Mouse (Mus musculus) kidney, adult 2 months (tissue): Measurements from ENCODE around the gene Mafg.

Experiments
- CTCF ChIP-seq: fragments of 200-500 bp; conservative IDR thresholded peaks from 2 replicates; pipeline ENCODE4 v1.5.1; 2011; ENCODE audit warnings: low read depth, mild to moderate bottlenecking, control low read depth, low read length, moderate library complexity, mixed read lengths; ENCODE audit not compliant: insufficient read depth, insufficient read length
- POLR2A ChIP-seq: fragments of 200-500 bp; IDR thresholded peaks from one replicate; pipeline ENCODE4 v1.6.1; 2011; ENCODE audit warnings: low read depth, low read length, control low read depth

DNA sequence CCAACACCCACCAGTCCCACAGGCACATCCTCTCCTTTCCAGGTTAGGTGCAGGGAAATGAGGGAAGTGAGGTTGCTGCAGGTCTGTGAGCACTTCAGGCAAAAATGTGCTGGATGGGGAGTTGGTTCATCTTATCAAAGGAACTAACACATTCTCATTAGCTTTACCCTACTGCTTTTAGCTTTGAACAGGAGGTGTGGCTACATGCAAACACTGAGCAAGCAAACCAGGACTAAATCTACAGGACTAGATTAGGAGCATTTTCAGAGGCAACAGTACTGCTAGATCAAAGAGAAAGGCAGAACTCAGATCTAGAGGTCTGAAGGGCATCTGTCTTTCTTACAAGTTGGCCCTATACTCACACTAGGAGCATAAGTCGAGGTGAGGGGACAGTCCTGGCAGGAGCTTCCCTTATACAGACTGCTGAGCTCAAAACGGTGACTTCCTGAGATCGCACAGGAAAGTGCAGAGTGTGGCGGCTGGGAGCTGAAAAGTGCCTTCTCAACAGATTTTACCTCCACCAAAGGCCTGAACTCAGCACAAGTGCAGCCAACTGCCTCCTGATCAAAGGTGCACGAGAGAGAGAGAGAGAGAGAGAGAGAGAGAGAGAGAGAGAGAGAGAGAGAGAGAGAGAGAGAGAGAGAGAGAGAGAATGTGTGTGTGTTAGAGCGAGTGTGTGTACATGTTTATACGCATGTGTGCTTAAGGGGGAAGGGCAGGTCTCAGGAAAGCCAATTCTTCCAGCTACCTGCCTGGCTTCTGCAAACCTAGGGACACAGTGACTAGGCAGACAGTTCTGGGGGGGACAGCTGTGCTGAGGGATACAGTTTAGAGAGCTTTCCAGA lies 2.3 kb downstream of the Mafg start:
- TF ChIP-seq CTCF (no peak), POLR2A (no peak)
